Mouse (Mus musculus) layer of hippocampus, adult 9-11 months (tissue): ENCODE results near the gene Gm47289.

Source experiments
- DNase-seq: peaks from one replicate; pipeline ENCODE4 v3.0.0; 2022

Gm47289 gene

GRCm38 (mm10) chr9:119160689-119161088 is 1.7 kb downstream of the Gm47289 start:
- DNase-seq = no peak

DNA sequence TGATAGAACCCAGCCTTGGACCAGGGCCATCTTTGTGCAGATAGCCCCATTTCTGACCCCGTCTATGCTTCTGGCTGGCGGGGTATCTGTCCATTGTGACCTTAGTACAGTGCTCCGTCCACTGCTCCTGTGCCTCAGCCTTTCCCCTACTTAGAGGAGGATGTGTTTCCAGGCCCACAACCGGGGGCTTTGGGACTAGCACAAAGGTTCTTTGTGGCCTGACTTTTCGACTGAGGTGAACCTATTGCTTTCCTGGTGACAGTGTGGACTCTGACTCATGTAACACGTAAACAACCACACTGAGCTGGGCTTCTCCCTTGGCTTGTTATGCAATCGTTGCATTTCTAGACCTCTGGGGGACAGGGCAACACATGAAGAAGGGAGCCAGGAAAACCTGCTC is 5.8 kb downstream of the Gm47289 start:
- DNase-seq = no peak

GRCm38 (mm10) chr9:119165548-119165947 is 6.6 kb downstream of the Gm47289 start:
- no peak for DNase-seq

- DNase-seq = no peak
These were observed 8.6 kb downstream of the Gm47289 start for GRCm38 (mm10) chr9:119167608-119168007.

GRCm38 (mm10) chr9:119179292-119179691 is 20.3 kb downstream of the Gm47289 start:
- DNase-seq = no peak

GRCm38 (mm10) chr9:119181241-119181728 is 22.3 kb downstream of the Gm47289 start:
- DNase-seq = no peak

DNA sequence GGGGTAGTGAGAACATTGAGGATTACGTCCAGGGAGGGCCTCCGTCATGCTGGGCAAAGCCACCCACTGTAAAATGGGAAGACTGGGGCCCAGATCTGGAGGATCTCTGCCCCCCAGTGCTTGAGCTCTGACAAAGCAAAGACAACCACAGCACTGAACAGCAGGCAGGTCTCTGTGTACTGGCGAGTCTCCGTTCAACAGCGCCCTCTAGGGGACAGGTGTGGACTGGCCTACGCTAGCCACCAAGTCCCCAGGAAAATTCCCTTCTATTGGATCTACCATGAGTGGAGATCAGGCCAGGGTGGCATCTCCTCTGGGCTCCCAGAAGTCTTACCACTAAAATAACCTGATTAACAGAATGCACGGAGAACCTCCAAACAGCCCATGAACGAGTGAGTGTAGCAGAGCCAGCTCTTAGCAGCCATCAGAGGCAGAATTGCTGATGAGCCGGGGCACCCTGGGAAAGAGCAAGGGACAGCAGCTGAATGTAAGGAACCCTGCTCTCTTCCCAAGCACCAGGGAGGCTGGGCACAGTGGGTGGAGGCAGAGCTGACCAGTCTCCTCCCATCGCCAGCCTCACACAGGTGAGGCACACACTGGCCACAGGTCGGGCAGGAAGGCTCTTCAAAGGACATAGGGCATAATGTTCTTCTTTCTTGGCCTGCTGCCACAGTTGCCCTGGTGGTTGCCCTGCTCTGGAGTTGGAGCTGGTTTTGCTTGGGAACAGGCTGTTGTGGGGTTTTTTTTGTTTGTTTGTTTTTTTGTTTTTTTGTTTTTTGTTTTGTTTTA is 33.4 kb downstream of the Gm47289 start:
- no peak for DNase-seq

DNA sequence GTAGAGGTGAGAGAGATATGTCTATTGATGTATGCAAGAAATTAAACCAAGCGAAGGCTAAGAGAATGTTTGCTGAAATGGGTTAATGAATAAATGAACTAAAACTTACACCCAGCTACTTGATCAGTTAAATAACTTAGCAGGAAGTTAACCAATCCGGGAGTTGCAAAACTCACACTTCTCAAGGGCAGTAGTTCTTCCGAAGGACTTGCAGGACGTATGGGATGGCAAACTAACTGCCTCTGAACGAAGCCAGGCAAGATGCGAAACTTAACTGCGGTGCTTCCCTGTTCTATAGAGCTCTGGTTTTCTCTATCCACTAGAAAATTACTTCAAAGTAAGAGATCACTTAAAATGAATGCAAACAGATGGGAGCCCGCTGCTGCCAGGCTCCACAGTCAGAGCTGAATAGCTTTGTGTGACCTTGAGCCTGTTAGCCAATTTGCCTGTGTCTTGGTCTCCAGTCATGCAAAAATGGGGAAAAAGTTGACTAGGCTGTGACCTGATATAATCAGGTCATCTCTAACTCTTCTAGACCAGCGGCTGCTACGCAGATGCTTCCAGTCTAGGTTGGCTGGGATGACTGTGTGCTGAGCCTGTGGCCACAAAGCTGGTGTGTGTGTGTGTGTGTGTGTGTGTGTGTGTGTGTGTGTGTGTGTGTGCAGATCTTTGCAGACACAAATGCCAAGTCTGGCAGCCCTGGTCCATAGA is 40.3 kb downstream of the Gm47289 start:
- DNase-seq = no peak

DNA sequence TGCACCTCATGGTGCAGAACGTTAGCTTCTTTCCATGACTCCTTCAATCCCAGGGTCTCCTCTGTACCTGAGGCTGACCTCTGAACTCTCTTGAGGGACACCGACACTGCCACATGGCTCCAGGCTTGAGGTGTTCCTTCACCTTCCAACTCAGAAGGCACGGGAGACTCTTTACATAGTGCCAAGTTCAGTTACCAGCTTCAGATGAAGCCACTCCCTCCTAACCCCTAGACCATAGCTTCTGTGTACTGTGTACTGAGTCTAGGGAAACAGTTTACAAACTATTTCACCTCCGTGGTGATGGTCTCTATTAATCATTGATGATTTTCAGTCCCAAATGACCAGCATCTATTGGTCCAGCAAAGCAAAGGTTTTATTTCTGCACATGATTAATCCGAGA is 42.7 kb downstream of the Gm47289 start:
- no peak for DNase-seq

DNA sequence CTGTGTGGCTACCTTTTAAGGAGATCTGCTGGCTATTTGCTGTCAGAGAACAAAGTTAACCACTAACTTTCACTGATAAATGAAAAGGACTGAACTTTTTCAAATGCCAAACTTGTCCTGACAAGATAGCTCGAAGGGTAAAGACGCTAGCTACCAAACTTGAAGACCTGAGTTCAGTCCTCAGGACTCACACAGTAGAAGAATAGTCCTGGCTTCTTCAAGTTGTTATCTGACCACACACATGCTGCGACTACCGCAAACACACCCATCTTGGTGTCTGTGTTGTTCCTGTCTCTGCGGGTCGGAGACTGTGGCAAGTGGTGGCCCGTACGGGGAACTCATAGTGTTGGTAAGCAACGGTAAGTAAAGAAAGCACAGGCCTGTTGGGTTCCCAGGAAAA is 44.7 kb downstream of the Gm47289 start:
- no peak for DNase-seq

GRCm38 (mm10) chr9:119205756-119206155 is 46.8 kb downstream of the Gm47289 start:
- DNase-seq = no peak

DNA sequence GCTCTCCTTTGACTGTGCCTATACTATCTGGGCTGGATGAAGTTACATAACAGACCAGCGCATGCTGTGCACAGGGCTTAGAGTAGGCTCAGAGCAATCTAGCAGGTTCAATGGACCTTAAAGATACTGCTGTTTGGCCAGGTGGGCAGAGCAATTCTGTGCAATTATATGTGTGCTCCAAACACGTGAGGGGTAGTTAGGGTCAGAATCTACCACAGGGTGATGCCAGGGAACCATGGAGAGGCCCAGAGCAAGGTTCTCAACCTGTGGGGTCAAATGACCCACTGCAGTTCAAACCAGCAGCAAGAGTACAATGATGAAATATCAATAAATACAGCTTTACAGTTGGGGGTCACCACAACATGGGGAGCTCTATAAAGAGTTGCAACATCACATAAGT is 47.7 kb downstream of the Gm47289 start:
- no peak for DNase-seq

DNA sequence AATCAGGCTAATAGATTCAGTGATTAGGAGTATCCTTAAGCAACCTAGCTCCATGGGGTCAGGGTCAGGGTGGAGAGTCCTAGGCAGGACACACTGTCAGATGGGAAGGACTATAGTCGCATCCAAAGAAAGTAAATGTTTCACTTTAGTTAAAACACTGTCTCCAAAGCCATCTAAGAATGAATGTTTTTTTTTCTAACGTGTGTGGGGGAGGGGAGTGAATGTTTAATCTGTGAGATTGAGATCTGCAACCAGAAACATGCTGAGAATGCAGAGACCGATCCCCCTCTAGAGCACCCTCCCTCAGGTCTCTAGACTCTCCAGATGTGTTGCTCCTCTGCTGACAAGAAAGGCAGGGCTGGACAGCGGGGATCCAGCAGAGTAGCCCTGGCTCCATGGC is 48.2 kb downstream of the Gm47289 start:
- DNase-seq = no peak

GRCm38 (mm10) chr9:119208998-119209397 is 50.0 kb downstream of the Gm47289 start, which contains the start of gene Slc22a13:
TSS of gene Slc22a13 (minus strand) at chr9:119209098.
- DNase-seq = no peak
